Mouse (Mus musculus): ENCODE measurements around the gene D230025D16Rik.

DNA sequence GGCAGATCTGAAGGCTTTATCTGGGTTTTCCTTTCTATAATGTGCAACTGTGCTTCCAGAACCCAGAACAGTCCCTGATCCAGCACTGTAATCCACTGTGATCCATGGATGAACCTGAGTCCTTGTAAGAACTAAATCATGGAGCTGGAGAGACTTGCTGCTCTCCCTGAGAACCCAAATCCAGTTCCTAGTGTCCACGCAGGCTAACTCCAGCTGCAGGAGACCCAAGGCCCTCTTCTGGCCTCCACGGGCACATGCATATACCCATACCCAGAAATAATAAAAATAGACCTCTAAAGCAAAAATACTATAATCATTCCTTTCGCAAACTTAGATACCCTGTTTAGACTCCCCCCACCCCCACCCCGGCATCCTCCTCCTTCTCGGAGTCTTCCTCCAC, 63.3 kb downstream of the D230025D16Rik start:
- TF ChIP-seq POLR2A (IDR thresholded peaks at IDR 0.05; ENCODE audit: extremely low read depth, insufficient read depth, low read length) (no peak), CTCF (IDR thresholded peaks at IDR 0.05; ENCODE audit: low read depth, low read length) (no peak)
